Mouse (Mus musculus): ENCODE data around the gene Hmgn1.

DNA sequence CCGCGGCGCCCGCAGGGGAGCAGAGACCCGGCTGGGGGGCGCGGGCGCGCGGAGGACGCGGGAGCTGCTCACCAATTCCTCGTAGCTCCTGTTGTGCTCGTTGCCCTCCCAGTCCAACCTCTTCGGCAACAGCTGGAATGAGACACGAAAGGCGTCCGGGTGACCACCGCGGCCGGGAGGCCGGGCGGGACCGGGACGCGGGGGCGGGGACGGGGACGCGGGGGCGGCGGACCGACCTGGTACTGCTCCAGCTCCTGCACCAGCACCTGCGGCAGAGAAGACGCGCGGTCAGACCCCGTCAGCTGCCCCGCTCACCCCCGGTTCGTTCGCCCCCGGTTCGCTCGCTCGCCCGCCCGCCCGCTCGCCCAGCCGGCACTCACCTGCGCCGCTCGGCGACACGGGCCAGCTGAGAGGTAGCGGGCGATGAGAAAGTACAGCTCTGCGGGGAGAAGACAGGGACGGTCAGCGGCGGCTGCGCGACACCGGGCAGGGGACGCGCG is 45.7 kb downstream of the Hmgn1 start:
- TF ChIP-seq CTCF (IDR thresholded peaks at IDR 0.05; ENCODE audit: low read depth, low read length) (no peak), TAL1 (conservative IDR thresholded peaks at IDR 0.05; ENCODE audit: low read depth, low read length) (no peak), GATA1 (IDR thresholded peaks at IDR 0.05; ENCODE audit: borderline replicate concordance, low read length) (no peak), POLR2AphosphoS5 (IDR thresholded peaks at IDR 0.05; ENCODE audit: insufficient replicate concordance, low read depth, low read length) (no peak), GATA2 (IDR thresholded peaks at IDR 0.05; ENCODE audit: borderline replicate concordance, low read depth, low read length) (no peak)
